Mouse (Mus musculus) myocyte (in vitro differentiated cells): Measurements from ENCODE around the gene Olfr1469. TPM values are rescaled to one million over a fixed set of nuclear protein-coding genes. Genes with fewer than 3 reads are reported as not detected.
"Not testable (repeated sequence)": the region's sequence is repeated elsewhere in the genome, so short reads cannot be mapped to it uniquely, and the experiment has no call there.

Source experiments
- H3K27me3 ChIP-seq: one replicate; pipeline ENCODE4 v1.6.1; 2011; ENCODE audit not compliant: control insufficient read depth, insufficient read depth, insufficient read length
- H3K36me3 ChIP-seq: one replicate; pipeline ENCODE4 v1.6.1; 2011; ENCODE audit not compliant: control insufficient read depth, insufficient read depth
- H3K4me2 ChIP-seq: one replicate; pipeline ENCODE4 v1.6.1; 2011; ENCODE audit warnings: low read depth, control low read depth
- H3K4me3 ChIP-seq: one replicate; pipeline ENCODE4 v1.5.1; 2011; ENCODE audit warnings: mild to moderate bottlenecking, control low read depth, moderate library complexity
- H3K79me2 ChIP-seq: one replicate; pipeline ENCODE4 v1.6.1; 2011; ENCODE audit not compliant: control insufficient read depth, insufficient read depth
- H3ac ChIP-seq: one replicate; pipeline ENCODE4 v1.6.1; 2011; ENCODE audit not compliant: control insufficient read depth, insufficient read length
- CEBPB ChIP-seq: IDR thresholded peaks from 2 replicates; pipeline ENCODE4 v1.6.1; 2011; ENCODE audit warnings: mild to moderate bottlenecking, moderate library complexity; ENCODE audit not compliant: poor library complexity, insufficient read depth, severe bottlenecking
- E2F4 ChIP-seq: IDR thresholded peaks from one replicate; pipeline ENCODE4 v1.6.1; 2011; ENCODE audit warnings: mild to moderate bottlenecking, control low read depth, moderate library complexity; ENCODE audit not compliant: insufficient read depth
- MAX ChIP-seq: IDR thresholded peaks from one replicate; pipeline ENCODE4 v1.6.1; 2011; ENCODE audit warnings: low read depth, mild to moderate bottlenecking, control low read depth
- MYOD1 ChIP-seq, 3 experiments: IDR thresholded peaks; one replicate each; pipeline ENCODE4 v1.6.1; 2011; ENCODE audit warnings: control low read depth in 2 of 3, low read depth in 2 of 3, mild to moderate bottlenecking in 2 of 3, moderate library complexity in 1 of 3; ENCODE audit not compliant: insufficient read length in 2 of 3, control insufficient read depth in 1 of 3
- MYOG ChIP-seq, 3 experiments: IDR thresholded peaks; one replicate each; pipeline ENCODE4 v1.6.1; 2011; ENCODE audit warnings: control low read depth in 2 of 3, low read depth in 2 of 3, mild to moderate bottlenecking in 2 of 3; ENCODE audit not compliant: insufficient read length in 2 of 3, control insufficient read depth in 1 of 3, insufficient read depth in 1 of 3
- POLR2A ChIP-seq: IDR thresholded peaks from one replicate; pipeline ENCODE4 v1.6.1; 2011; ENCODE audit warnings: low read depth, mild to moderate bottlenecking, control low read depth, moderate library complexity; ENCODE audit not compliant: insufficient read length
- POLR2AphosphoS2 ChIP-seq: IDR thresholded peaks from one replicate; pipeline ENCODE4 v1.6.1; 2011; ENCODE audit warnings: low read depth, control low read depth; ENCODE audit not compliant: insufficient read length
- REST ChIP-seq: IDR thresholded peaks from one replicate; pipeline ENCODE4 v1.6.1; 2011; ENCODE audit warnings: mild to moderate bottlenecking, control low read depth, moderate library complexity; ENCODE audit not compliant: insufficient read depth, insufficient read length
- SRF ChIP-seq: IDR thresholded peaks from one replicate; pipeline ENCODE4 v1.6.1; 2011; ENCODE audit warnings: low read depth; ENCODE audit not compliant: control insufficient read depth, insufficient read length
- TCF12 ChIP-seq: IDR thresholded peaks from one replicate; pipeline ENCODE4 v1.6.1; 2011; ENCODE audit warnings: mild to moderate bottlenecking, control low read depth; ENCODE audit not compliant: poor library complexity, insufficient read depth, severe bottlenecking
- TCF3 ChIP-seq: IDR thresholded peaks from one replicate; pipeline ENCODE4 v1.6.1; 2011; ENCODE audit warnings: low read depth, control low read depth; ENCODE audit not compliant: insufficient read length
- USF1 ChIP-seq: IDR thresholded peaks from one replicate; pipeline ENCODE4 v1.6.1; 2011; ENCODE audit warnings: low read depth, mild to moderate bottlenecking, control low read depth, moderate library complexity
- polyA plus RNA-seq: library from polyadenylated mRNA; unstranded; fragments of >200 nt; fragmentation: generic; extraction: Trizol; gene quantifications from one replicate; pipeline ENCODE4 v1.2.1, GENCODE M21; 2012; ENCODE audit warnings: missing spikeins

The Olfr1469 gene
- not detected for polyA plus RNA-seq

DNA sequence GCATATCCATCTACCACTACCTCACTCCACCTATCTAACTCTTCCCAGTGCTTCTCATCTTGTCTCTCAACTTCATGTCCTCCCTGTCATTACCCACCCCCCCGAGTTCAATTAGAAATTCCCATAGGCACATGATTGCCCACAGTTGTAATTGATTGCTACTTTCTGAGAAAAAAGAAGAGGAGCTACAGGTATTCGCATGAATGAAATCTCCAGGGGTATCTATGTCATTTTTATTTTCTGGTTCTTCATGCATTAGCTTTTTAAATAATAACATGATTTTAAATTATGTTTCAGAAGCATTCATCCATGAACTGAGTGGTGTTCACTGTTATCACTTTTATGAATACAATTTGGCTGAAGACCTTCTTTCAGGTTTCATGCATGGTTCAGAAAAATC, at the start of gene Olfr1469:
TSS of gene Olfr1469 (plus strand) at position 301 of the 400 bp plus-strand sequence.
- TF ChIP-seq SRF (no peak), MYOD1 (IDR thresholded peaks at IDR 0.05; ENCODE audit: control insufficient read depth in 1 of 3, insufficient read length in 2 of 3, low read depth in 2 of 3) (no peak), MYOG (IDR thresholded peaks at IDR 0.05; ENCODE audit: control insufficient read depth in 1 of 3, insufficient read depth in 1 of 3, insufficient read length in 2 of 3, low read depth in 2 of 3) (no peak), POLR2AphosphoS2 (no peak), POLR2A (no peak), MAX (no peak), TCF3 (no peak), TCF12 (no peak), REST (no peak), CEBPB (no peak), USF1 (no peak), E2F4 (no peak)
- H3K36me3 ChIP-seq, result no peaks in the 10 kb centered on the region
- no peaks in the 10 kb centered on the region for H3K79me2 ChIP-seq
- no peaks in the 10 kb centered on the region for H3K27me3 ChIP-seq
- no peak within 1 kb of the TSS for H3K4me2 ChIP-seq
- no peak within 1 kb of the TSS for H3K4me3 ChIP-seq
- H3ac ChIP-seq, result no peak within 1 kb of the TSS

DNA sequence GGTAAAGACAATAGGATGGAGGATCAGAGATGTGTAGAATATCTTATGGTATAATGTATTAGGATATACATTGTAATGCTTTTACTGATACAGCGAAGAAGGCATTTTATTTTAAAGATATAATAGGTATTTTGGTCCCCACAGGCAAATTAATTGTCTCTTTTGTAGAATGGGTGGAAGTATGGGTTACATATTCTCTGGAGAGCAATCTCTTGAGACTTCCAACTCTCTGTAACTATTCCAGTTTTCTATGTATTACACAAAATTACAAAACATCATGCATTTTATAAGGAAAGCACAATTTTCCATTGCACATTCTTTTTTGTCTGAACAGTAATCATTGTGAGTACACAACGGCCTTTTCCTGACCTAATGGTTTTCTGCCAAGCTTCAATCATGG, 45.7 kb upstream of the Olfr1469 start, which contains the start of gene Olfr1467:
TSS of gene Olfr1467 (plus strand) at position 301 of the 400 bp plus-strand sequence.
- Histone ChIP-seq H3K27me3 (no peaks in the 10 kb centered on the region), H3K4me2 (no peak within 1 kb of the TSS), H3ac (no peak within 1 kb of the TSS), H3K36me3 (no peaks in the 10 kb centered on the region), H3K79me2 (no peaks in the 10 kb centered on the region), H3K4me3 (no peak within 1 kb of the TSS)
- TF ChIP-seq TCF12 (no peak), REST (no peak), MAX (no peak), USF1 (no peak)

- not testable (repeated sequence) for H3K4me2 ChIP-seq, H3K27me3 ChIP-seq, H3K79me2 ChIP-seq, H3ac ChIP-seq, H3K36me3 ChIP-seq, H3K4me3 ChIP-seq
Measured at GRCm38 (mm10) chr19:13443109-13443508, 35.5 kb downstream of the Olfr1469 start, which contains the start of gene Olfr1471. TSS of gene Olfr1471 (plus strand) at chr19:13443409.

DNA sequence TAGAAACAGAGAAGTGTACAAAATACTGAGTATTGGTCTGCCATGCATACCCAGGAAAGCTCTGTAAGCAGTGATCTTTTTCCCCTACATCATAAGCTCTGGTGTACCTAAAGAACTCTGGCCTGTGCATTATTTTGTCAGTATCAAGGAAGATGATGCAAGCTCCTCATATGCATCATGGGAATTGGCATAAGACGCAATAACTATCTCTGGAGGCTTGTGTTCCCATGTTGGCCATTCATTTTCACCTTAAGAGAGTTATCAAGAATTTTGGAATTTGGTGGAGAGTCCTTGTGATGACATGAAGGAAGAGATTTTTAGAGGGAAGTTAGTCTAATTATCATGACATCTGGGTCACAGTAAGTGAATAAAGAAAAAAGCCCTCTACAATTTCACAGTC, 48.3 kb downstream of the Olfr1469 start, which contains the start of gene Olfr1472:
TSS of gene Olfr1472 (minus strand) at position 101 of the 400 bp plus-strand sequence.
- H3K4me3 ChIP-seq, result no peak within 1 kb of the TSS
- H3K36me3 ChIP-seq, result no peaks in the 10 kb centered on the region
- no peak within 1 kb of the TSS for H3ac ChIP-seq
- H3K79me2 ChIP-seq, result no peaks in the 10 kb centered on the region
- no peak within 1 kb of the TSS for H3K4me2 ChIP-seq
- no peaks in the 10 kb centered on the region for H3K27me3 ChIP-seq
- TF ChIP-seq MYOG (IDR thresholded peaks at IDR 0.05; ENCODE audit: control insufficient read depth in 1 of 3, insufficient read depth in 1 of 3, insufficient read length in 2 of 3, low read depth in 2 of 3) (no peak), USF1 (no peak), MAX (no peak), MYOD1 (IDR thresholded peaks at IDR 0.05; ENCODE audit: control insufficient read depth in 1 of 3, insufficient read length in 2 of 3, low read depth in 2 of 3) (no peak)

Other genes starting within 250 kb of the Olfr1469 start
- not detected for gene Olfr1461, start 244.8 kb upstream of the Olfr1469 start, polyA plus RNA-seq
- gene Olfr1462, start 222.1 kb upstream of the Olfr1469 start, polyA plus RNA-seq, result not detected
- not detected for gene Olfr1463, start 176.5 kb upstream of the Olfr1469 start, polyA plus RNA-seq
- not detected for gene Olfr1465, start 92.3 kb upstream of the Olfr1469 start, polyA plus RNA-seq
- gene Olfr1466, start 69.0 kb upstream of the Olfr1469 start, polyA plus RNA-seq, result not detected
- gene Olfr1467, start 45.6 kb upstream of the Olfr1469 start, polyA plus RNA-seq, result not detected
- not detected for gene Olfr1471, start 35.6 kb downstream of the Olfr1469 start, polyA plus RNA-seq
- not detected for gene Olfr1472, start 48.2 kb downstream of the Olfr1469 start, polyA plus RNA-seq
- not detected for gene Olfr1474, start 61.7 kb downstream of the Olfr1469 start, polyA plus RNA-seq
- not detected for gene Olfr1475, start 72.3 kb downstream of the Olfr1469 start, polyA plus RNA-seq
- not detected for gene Olfr1477, start 92.7 kb downstream of the Olfr1469 start, polyA plus RNA-seq
- not detected for gene Olfr1480, start 120.1 kb downstream of the Olfr1469 start, polyA plus RNA-seq
- gene Olfr1484, start 175.7 kb downstream of the Olfr1469 start, polyA plus RNA-seq, result not detected
- gene Olfr1487, start 209.5 kb downstream of the Olfr1469 start, polyA plus RNA-seq, result not detected
- gene Olfr1489, start 223.8 kb downstream of the Olfr1469 start, polyA plus RNA-seq, result not detected
- not detected for gene Olfr1490, start 243.2 kb downstream of the Olfr1469 start, polyA plus RNA-seq